Mouse (Mus musculus) brain, adult 2 months (tissue): Measurements from ENCODE around the gene Nrxn2.

Experiments used
- DNase-seq: peaks from one replicate; pipeline ENCODE4 v3.0.0; 2011; ENCODE audit warnings: low read depth, low spot score

Nrxn2 gene

DNA sequence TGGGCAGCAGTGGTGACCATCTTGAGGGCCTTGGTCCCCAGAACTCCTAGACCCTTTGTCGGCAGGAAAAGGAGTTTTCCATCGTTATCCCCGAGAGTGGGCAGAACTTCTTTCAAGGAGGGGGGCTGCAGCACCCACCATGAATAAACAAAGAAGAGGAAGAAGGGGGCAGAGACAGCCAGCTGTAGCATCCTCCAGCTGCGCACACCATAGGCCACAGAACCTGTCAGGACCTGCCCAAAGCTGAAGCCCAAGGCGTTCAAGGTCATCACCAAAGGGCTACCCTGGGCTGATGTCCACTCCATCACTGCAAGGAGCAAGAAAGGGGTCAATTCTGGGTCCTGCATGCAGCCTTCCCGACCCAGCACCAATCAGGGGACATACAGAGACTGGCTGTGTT, 121.7 kb downstream of the Nrxn2 start:
- DNase-seq = no peak

DNA sequence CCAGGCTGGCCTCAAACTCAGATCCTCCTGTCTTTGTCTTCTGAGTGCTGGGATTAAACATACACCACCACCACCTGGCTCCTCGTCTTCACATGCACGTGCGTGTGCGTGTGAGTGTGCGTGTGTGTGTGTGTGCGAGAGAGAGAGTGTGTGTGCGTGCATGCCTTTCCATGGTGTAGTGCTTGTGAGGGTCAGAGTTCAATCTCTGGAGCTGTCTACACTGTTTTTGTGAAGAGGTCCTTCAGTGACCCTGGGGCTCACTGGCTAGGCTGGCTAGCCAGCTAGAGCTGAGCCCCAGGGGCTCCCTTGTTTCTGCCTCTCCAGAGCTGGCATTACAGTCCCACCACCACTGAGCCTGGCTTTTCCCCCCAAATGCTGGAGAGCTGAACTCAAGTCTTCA, 123.0 kb downstream of the Nrxn2 start:
- no peak for DNase-seq

DNA sequence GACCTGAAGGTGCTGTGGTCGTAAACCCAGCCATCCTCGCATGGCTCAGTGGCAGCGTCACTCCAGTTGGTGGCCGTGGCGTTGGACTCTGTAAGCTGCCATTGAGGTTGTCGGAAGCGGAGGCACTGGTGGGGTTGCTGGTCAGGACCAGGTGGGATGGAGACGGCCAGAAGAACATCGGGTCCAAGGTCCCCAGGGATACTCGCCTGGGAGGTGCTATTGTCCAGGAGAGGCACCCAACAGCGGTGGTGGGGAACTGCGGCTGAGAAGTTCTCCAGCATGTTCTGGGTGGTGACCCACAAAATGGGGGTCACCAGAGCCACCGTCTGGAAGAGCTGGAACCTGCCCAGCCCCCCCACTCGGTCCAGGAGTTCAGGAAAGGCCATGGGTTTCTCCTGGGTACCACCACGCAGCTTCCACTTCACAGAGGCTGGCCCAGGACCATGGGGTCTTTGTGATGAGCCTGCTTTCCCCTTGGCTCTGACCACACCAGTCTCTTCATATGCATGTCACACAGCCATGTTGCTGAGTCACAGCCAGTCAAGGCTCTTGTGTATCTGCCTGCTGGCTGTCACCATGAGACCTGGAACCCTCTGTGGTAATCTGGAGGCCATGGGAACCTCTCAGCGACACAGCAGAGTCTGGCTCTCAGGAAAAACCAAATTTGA, 124.0 kb downstream of the Nrxn2 start, which contains the start of gene Slc22a12:
Gene Slc22a12 (minus strand): TSS at position 666 of the 668 bp plus-strand sequence.
- no peak for DNase-seq

GRCm38 (mm10) chr19:6543035-6543383, 124.5 kb downstream of the Nrxn2 start:
- no peak for DNase-seq

DNA sequence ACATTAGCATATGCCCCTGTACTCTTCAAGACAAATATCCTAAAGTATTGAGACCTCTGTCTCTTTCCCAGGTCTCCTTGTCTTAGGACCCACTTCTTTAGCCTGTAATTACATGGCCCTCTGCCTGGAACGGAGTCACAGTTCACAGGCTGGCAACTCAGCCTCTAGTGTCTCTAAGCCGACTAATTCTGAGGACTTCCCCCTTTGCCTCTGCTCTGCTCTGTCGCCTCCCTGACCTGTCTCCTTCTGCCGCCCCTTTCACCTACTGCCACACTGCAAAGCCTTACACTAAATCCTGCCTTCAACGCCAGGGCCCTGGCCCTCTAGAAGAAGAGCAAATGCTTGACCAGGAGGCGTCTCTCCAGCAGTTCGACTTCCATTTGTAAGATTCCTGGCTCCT, 125.0 kb downstream of the Nrxn2 start:
- DNase-seq = no peak

DNA sequence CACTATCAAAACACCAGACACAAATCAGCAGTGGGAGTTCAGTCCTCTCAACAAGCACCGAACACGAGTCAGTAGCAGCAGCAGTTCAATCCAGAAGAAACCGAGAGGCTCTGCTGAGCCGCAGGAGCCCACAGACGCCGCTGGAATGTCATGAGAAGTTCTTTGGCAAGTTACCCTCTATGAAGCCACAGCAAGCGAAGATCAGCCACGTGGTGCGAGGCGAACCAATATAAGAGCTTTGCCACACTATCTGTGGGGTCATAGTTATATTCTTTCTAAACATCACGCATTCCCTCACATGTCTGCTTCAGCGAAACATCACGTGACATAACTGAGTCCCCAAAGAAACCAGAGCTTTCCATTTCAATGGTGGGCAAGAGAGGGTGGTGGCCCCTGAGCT, 126.2 kb downstream of the Nrxn2 start:
- DNase-seq = no peak

DNA sequence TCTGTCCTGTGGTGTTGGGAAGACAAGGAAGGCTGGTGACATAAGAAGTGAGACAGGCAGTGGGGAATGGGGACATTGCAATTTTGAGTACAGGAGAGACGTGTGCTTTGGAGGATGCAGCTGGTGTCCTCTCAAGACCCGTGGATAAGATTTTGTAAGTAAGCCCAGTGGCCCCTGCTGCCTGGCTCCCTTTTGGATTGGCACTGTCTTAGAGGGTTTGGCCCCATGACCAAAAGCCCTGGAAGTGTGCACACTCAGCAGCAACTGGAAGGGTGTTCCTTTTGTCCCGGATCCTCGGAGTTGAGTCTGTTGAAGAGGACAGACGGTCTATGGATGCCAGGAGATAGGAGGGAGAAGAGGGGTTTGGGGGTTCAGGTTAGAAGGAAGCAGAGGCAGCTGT, 127.0 kb downstream of the Nrxn2 start:
- DNase-seq = no peak

- DNase-seq = peak; percentile 96
Observed at GRCm38 (mm10) chr19:6546096-6546495, 127.6 kb downstream of the Nrxn2 start.

GRCm38 (mm10) chr19:6547801-6548200, 129.3 kb downstream of the Nrxn2 start:
- no peak for DNase-seq

DNA sequence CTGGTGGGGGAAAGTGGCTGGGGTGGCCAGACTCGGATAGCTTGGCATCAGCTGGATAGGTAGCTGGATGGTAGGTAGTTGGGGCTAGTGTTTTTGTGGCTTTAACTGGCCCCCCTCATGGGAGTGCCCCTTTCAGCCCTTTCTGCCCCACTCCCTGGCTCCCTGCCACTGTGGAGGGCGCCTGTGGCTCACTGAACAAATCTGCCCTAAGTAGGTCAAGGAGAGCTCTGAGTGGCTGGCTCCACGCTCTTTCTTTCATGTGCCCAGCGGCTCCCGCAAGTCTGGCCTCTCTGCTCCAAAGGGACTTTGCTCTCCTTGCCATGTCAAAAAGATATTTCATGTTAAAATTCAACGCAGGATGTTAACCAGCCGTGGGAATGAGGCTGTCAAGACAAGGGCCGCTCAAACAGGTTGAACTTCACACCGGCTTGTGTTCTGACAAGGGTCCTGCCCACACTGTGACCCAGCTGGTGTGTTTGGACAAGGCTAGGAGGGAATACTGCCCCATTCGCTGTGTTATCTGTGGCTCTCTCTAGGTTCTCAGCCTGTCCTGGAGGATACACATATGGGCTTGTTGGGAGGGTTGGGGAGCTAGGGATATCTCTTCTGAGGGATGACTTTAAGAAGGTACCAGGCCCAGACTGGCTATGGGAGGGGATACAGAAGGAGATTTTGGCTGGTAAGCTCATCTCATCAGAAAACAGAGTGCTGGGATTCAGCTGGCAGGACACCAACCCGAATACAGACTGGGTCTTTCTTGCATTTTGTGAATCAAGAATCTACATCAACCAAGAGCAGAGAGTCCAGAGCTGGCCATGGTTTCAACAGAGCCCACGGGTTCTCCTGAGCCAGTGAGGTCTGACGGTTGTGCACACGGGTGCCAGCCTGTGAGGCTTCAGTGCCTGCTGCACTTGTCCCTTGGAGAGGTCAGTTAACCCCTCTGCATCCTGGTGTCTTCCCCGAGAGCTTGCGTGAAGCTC, 130.2 kb downstream of the Nrxn2 start:
- no peak for DNase-seq

DNA sequence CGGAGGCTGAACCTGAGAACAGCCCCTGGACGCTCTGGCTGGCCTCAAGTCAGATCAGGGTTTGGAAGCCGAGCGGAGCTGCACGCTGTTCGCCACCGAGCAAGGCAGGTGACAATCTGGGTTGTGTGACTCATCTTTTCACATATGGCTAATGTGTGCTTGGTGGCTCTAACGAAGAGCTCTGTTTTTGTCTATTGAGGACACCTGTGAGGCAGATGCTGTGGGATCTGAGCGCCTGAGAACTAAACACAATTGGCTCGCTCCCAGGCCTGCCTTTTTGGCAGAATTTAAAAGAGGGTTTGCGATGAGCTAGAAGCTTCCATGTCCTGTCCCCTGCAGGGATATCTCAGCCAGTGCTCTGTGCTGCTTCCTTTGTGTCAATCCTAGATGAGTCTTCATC, 131.0 kb downstream of the Nrxn2 start:
- DNase-seq = peak; percentile 98

DNA sequence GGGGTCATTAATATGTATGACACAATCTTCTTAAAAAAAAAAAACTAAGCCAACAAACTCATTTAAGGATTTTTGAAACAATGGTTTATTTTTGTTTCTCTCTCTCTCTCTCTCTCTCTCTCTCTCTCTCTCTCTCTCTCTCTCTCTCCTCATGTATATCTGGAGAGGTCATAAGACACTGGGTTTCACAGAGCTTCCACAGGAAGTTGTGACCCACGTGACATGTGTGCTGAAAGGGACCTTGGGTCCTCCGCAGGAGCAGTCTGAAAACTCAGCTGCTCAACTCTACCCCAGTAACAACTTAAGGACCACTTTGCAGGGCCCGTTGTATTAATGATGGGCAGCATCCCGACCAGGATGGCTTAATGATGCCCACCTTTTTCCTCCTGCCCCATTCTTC, 132.7 kb downstream of the Nrxn2 start:
- DNase-seq = no peak

DNA sequence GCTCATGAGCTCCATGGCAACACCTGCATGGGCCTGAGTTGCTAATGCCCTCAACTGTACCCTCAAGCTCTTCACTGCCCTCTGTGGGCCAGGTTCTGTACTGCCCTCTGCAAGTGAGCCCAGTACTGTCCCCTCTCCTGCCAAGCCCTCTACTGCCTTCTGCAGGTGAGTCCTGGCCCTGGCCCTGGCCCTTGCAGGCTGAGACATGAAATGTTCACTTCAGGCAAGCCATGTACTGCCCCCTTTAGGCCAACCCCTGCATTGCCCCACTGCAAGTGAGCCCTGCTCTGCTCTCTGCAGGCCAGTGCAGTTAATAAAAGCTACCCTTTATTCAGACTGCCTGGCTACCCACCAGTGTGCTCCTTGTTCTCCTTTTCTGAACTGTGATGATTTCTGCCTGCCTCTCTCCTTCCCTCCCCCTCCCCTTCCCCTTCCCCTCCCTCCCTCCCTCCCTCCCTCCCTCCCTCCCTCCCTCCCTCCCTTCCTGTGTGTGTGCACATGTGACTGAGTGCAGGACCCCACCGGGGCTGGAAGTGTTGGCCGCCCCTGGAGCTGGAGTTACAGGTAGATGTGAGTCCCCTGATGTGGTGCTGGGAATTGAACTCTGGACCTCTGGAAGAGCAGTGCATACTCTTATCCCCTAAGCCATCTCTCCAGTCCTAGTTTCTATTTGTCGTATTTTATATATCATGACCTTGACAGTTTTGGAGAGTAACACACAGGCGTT, 133.9 kb downstream of the Nrxn2 start:
- peak; percentile 82 for DNase-seq

DNA sequence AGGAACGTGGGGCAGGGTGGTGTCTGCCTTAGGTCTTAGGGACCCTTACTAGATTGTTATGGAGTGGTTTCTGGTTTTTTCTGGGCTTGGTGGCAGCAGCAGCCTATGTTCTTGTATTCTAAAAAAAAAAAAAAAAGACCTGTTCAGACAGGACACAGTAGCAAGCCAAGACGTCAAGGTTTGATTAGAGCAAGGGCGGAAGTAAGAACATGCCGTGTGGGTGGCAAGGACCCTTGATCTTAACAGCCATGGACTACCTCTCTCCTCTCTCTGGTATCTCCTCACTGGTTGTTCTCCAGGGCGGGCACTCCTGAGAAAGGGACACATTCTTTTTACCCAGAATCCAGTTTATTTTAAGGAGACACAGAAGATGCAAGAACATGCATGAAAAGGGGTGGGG, 134.6 kb downstream of the Nrxn2 start:
- no peak for DNase-seq

GRCm38 (mm10) chr19:6553819-6554582, 135.5 kb downstream of the Nrxn2 start:
- no peak for DNase-seq

- no peak for DNase-seq
Observed at GRCm38 (mm10) chr19:6559576-6559975, 141.0 kb downstream of the Nrxn2 start.

- no peak for DNase-seq
Observed at GRCm38 (mm10) chr19:6560246-6560815, 141.8 kb downstream of the Nrxn2 start.

DNA sequence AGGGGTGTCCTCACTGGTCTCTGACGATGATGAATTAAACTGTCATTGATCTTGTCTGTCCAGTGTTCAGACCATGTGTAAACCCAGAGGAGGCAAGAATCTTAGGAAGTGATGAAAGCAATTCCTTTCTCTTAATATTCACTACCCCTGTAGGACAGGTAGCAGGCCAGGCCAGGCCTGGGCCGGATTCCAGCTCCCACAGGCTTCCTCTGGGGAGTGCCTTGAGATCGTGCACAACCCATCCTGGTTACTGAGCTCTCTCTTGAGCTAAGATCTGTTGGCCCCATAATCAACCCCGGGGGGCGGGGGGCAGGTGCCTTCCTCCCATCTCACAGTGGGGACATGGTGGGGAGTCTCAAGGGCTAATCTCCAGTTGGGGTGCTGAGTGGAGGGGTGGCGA, 146.6 kb downstream of the Nrxn2 start:
- no peak for DNase-seq

DNA sequence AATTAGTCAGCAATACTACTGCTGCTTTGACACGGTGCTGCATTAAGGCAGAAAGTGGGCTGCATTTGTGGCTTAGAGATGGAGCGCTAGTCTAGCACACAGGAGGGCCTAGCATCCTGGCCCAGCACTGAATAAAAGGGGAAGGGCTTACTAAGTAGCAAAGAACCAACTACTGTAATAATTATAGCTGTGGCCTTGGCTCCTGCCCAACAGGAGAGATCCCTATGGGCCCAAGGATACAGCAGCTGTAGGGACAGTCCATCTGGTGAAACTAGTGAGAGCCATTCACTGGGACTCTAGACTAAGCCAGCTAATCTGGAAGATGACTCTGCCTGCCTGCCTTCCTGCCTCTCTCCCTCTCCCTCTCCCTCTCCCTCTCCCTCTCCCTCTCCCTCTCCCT, 147.9 kb downstream of the Nrxn2 start:
- peak; percentile 34 for DNase-seq

- peak; percentile 15 for DNase-seq
Observed at GRCm38 (mm10) chr19:6569021-6569420, 150.5 kb downstream of the Nrxn2 start.

DNA sequence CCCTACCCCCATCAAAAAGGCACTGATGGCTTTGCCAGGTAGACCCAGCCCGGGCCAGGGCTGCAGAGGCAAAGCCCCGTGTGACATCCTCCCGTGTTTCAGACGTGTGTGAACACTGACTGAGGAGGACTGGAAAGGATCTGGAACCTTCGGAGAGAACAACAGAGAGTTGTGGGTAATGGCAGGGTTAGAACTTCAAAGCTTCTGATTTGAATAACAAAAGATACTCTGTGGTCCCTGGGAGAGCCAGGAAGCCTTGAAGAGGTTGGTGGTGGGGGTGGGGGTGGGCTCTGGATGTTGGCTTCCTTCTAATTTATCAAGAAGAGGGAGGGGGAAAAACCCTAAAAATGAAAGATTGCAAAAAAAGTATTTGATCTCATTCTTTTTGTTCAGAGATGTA, 151.0 kb downstream of the Nrxn2 start:
- DNase-seq = no peak
